In genomic region chr5:28163926-28164325, GRCm38 (mm10) we compare ENCODE assay signal across 30 mouse cellular contexts. TPM values are rescaled to one million over a fixed set of nuclear protein-coding genes. Genes with fewer than 3 reads are reported as not detected.
DNase-seq lines count a peak whose midpoint lies in the region; ATAC-seq and TF ChIP-seq lines count a peak whose summit lies in the region.
"Had no signal": no experiment of that assay in that cellular context is flagged by ENCODE, and none has a peak within 500 bp of the region (broad histone marks: within the 10 kb centered on the region; RNA-seq: fewer than 3 reads in every experiment).

No protein-coding gene starts in this region.

- H3K36me3 ChIP-seq in hindbrain, embryonic 12.5 days = no peaks in the 10 kb centered on the region
- no peaks in the 10 kb centered on the region for H3K36me3 ChIP-seq in hindbrain, embryonic 16.5 days (ENCODE audit: control insufficient read depth, insufficient read depth, low read length)
- H3K36me3 ChIP-seq in midbrain, embryonic 12.5 days = no peaks in the 10 kb centered on the region
- H3K36me3 ChIP-seq: heart, embryonic 13.5 days; liver, embryonic 12.5 days; neural tube, embryonic 12.5 days had no signal

- peak; percentile 70 for DNase-seq in cerebellum, adult 11-12 months
- no peak for DNase-seq in cerebellum, adult 11 months
- peak; percentile 3 for DNase-seq in brain, embryonic 14.5 days (ENCODE audit: low read depth)
- no peak for DNase-seq in layer of hippocampus, postnatal 36 days
- DNase-seq in adrenal gland, adult (ENCODE audit: inconsistent age in 2 of 2, low spot score in 1 of 2) = no peak
- DNase-seq: adrenal gland, adult 8-10 months; gastrocnemius, postnatal 10 days; heart, postnatal 10 days; kidney, adult 9 months; kidney, postnatal 10 days; layer of hippocampus, adult 9-11 months; liver, postnatal 0 days; lung, postnatal 4 days had no signal

- peaks cover 90% of the 10 kb centered on the region for H3K27me3 ChIP-seq in hindbrain, embryonic 12.5 days
- peaks cover 57% of the 10 kb centered on the region for H3K27me3 ChIP-seq in hindbrain, embryonic 16.5 days (replicated peaks; ENCODE audit: control insufficient read depth, insufficient read depth, low read length)
- H3K27me3 ChIP-seq in midbrain, embryonic 12.5 days = peaks cover 90% of the 10 kb centered on the region

- TF ChIP-seq CTCF in brain, embryonic 14.5 days (IDR thresholded peaks at IDR 0.05; ENCODE audit: borderline replicate concordance, extremely low read depth, insufficient read depth, insufficient read length) = no peak

- ATAC-seq in hindbrain, embryonic 12.5 days (ENCODE audit: low FRiP score) = no peak
- ATAC-seq in hindbrain, embryonic 16.5 days = no peak
- ATAC-seq in midbrain, embryonic 12.5 days (ENCODE audit: low FRiP score, low read depth) = no peak
- ATAC-seq: activated CD4-positive, CD25-positive, alpha-beta regulatory T cell, adult 4 months; forebrain, embryonic 13.5 days; intestine, postnatal 0 days; liver, embryonic 12.5 days; liver, postnatal 0 days had no signal

- no peak overlapping the region for H3K4me3 ChIP-seq in hindbrain, embryonic 12.5 days
- no peak overlapping the region for H3K4me3 ChIP-seq in hindbrain, embryonic 16.5 days (ENCODE audit: low read length)
- no peak overlapping the region for H3K4me3 ChIP-seq in midbrain, embryonic 12.5 days
- H3K4me3 ChIP-seq: forebrain, embryonic 13.5 days; heart, embryonic 13.5 days; liver, embryonic 12.5 days; megakaryocyte, embryonic 14.5 days; neural tube, embryonic 12.5 days had no signal

- 0 out of 2 replicates have a peak overlapping the region, but pooled peaks have one; percentile 3 for H3K4me2 ChIP-seq in hindbrain, embryonic 12.5 days (replicated peaks)
- H3K4me2 ChIP-seq in hindbrain, embryonic 16.5 days (ENCODE audit: low read length) = no peak overlapping the region
- H3K4me2 ChIP-seq in midbrain, embryonic 12.5 days (replicated peaks) = peak overlapping the region; percentile 67; the same call in 1 of the 2 replicates
- H3K4me2 ChIP-seq: forebrain, embryonic 13.5 days; heart, embryonic 13.5 days; liver, embryonic 12.5 days; neural tube, embryonic 12.5 days had no signal

- peaks cover 18% of the 10 kb centered on the region for H3K4me1 ChIP-seq in hindbrain, embryonic 12.5 days
- H3K4me1 ChIP-seq in hindbrain, embryonic 16.5 days (ENCODE audit: control insufficient read depth, insufficient read depth, low read depth, low read length) = peaks cover 13% of the 10 kb centered on the region
- peaks cover 29% of the 10 kb centered on the region for H3K4me1 ChIP-seq in midbrain, embryonic 12.5 days

- no peak overlapping the region for H3K27ac ChIP-seq in hindbrain, embryonic 12.5 days
- no peak overlapping the region for H3K27ac ChIP-seq in hindbrain, embryonic 16.5 days (ENCODE audit: low read depth, low read length)
- no peak overlapping the region for H3K27ac ChIP-seq in midbrain, embryonic 12.5 days (replicated peaks)
- H3K27ac ChIP-seq: forebrain, embryonic 13.5 days; heart, embryonic 13.5 days; liver, embryonic 12.5 days; neural tube, embryonic 12.5 days had no signal

- WGBS in hindbrain, embryonic 12.5 days = 6% methylated on average over 1 of the region's 1 CpGs
- 12% methylated on average over 1 of the region's 1 CpGs for WGBS in hindbrain, embryonic 16.5 days
- 11% methylated on average over 1 of the region's 1 CpGs for WGBS in midbrain, embryonic 12.5 days

- TF ChIP-seq POLR2A in brain, embryonic 14.5 days (IDR thresholded peaks at IDR 0.05; ENCODE audit: borderline replicate concordance, extremely low read depth, insufficient read depth, insufficient read length, poor library complexity, severe bottlenecking) = no peak

- H3K9ac ChIP-seq in hindbrain, embryonic 12.5 days = no peak overlapping the region
- H3K9ac ChIP-seq in hindbrain, embryonic 16.5 days (ENCODE audit: low read depth, low read length) = no peak overlapping the region
- H3K9ac ChIP-seq in midbrain, embryonic 12.5 days (replicated peaks) = peak overlapping the region; percentile 7; the same call in 1 of the 2 replicates
- H3K9ac ChIP-seq: forebrain, embryonic 13.5 days; heart, embryonic 13.5 days; liver, embryonic 12.5 days; liver, postnatal 0 days; neural tube, embryonic 12.5 days had no signal

- H3K9me3 ChIP-seq in hindbrain, embryonic 12.5 days (replicated peaks) = no peaks in the 10 kb centered on the region
- H3K9me3 ChIP-seq in hindbrain, embryonic 16.5 days (ENCODE audit: control insufficient read depth, low read length) = no peaks in the 10 kb centered on the region
- H3K9me3 ChIP-seq in midbrain, embryonic 12.5 days = no peaks in the 10 kb centered on the region
- H3K9me3 ChIP-seq: forebrain, embryonic 13.5 days; heart, embryonic 13.5 days; liver, embryonic 12.5 days; neural tube, embryonic 12.5 days had no signal

RNA-seq across cellular contexts. Expression of gene En2, which starts 1.6 kb away (rescaled TPM):
- polyA plus RNA-seq in hindbrain, embryonic 12.5 days (2016; fragmentation: Nextera tagmentation; extraction: Ambion mirVana) = 0.66 and 0.86 TPM in 2 replicates
- 0.40 and 0.55 TPM in 2 replicates for polyA plus RNA-seq in hindbrain, embryonic 16.5 days (2015; fragmentation: Nextera tagmentation; extraction: Ambion mirVana)
- 16.2 and 30.9 TPM in 2 replicates for polyA plus RNA-seq in brain, embryonic 14.5 days (2012; rRNA removed)
- polyA plus RNA-seq in midbrain, embryonic 12.5 days (2016; fragmentation: Nextera tagmentation; extraction: Ambion mirVana) = 1.5 and 2.1 TPM in 2 replicates
- total RNA-seq in layer of hippocampus, postnatal 36 days (2021) = under 1 TPM; 0.25 to 0.28 TPM
- total RNA-seq: CH12.LX; hematopoietic stem cell, adult 5-6 weeks had no signal
- polyA plus RNA-seq: activated CD4-positive, CD25-positive, alpha-beta regulatory T cell, adult 4 months; C2C12; gonadal fat pad, adult 2 months; heart, embryonic 13.5 days; intestine, postnatal 0 days; liver, embryonic 12.5 days; liver, postnatal 0 days; lung, embryonic 16.5 days; small intestine, adult 2 months; stomach, embryonic 14.5 days had no signal

Comparison
In these comparisons a context has a peak if more than half of its experiments do, and no peak if none do; other contexts are left out.
1. DNase-seq: peak in cerebellum, adult 11-12 months (single experiment) and brain, embryonic 14.5 days (single experiment); none in cerebellum, adult 11 months (single experiment), layer of hippocampus, postnatal 36 days (0 of 2) and adrenal gland, adult (0 of 2).